Mouse (Mus musculus) myocyte (in vitro differentiated cells): ENCODE results near the gene Ctnnb1. TPM values are rescaled to one million over a fixed set of nuclear protein-coding genes. Genes with fewer than 3 reads are reported as not detected.

ENCODE experiments used
- H3K27me3 ChIP-seq: one replicate; pipeline ENCODE4 v1.6.1; 2011; ENCODE audit not compliant: control insufficient read depth, insufficient read depth, insufficient read length
- H3K36me3 ChIP-seq: one replicate; pipeline ENCODE4 v1.6.1; 2011; ENCODE audit not compliant: control insufficient read depth, insufficient read depth
- H3K4me2 ChIP-seq: one replicate; pipeline ENCODE4 v1.6.1; 2011; ENCODE audit warnings: low read depth, control low read depth
- H3K4me3 ChIP-seq: one replicate; pipeline ENCODE4 v1.5.1; 2011; ENCODE audit warnings: mild to moderate bottlenecking, control low read depth, moderate library complexity
- H3K79me2 ChIP-seq: one replicate; pipeline ENCODE4 v1.6.1; 2011; ENCODE audit not compliant: control insufficient read depth, insufficient read depth
- H3ac ChIP-seq: one replicate; pipeline ENCODE4 v1.6.1; 2011; ENCODE audit not compliant: control insufficient read depth, insufficient read length
- CEBPB ChIP-seq: IDR thresholded peaks from 2 replicates; pipeline ENCODE4 v1.6.1; 2011; ENCODE audit warnings: mild to moderate bottlenecking, moderate library complexity; ENCODE audit not compliant: poor library complexity, insufficient read depth, severe bottlenecking
- E2F4 ChIP-seq: IDR thresholded peaks from one replicate; pipeline ENCODE4 v1.6.1; 2011; ENCODE audit warnings: mild to moderate bottlenecking, control low read depth, moderate library complexity; ENCODE audit not compliant: insufficient read depth
- MAX ChIP-seq: IDR thresholded peaks from one replicate; pipeline ENCODE4 v1.6.1; 2011; ENCODE audit warnings: low read depth, mild to moderate bottlenecking, control low read depth
- MYOD1 ChIP-seq, 3 experiments: IDR thresholded peaks; one replicate each; pipeline ENCODE4 v1.6.1; 2011; ENCODE audit warnings: control low read depth in 2 of 3, low read depth in 2 of 3, mild to moderate bottlenecking in 2 of 3, moderate library complexity in 1 of 3; ENCODE audit not compliant: insufficient read length in 2 of 3, control insufficient read depth in 1 of 3
- MYOG ChIP-seq, 3 experiments: IDR thresholded peaks; one replicate each; pipeline ENCODE4 v1.6.1; 2011; ENCODE audit warnings: control low read depth in 2 of 3, low read depth in 2 of 3, mild to moderate bottlenecking in 2 of 3; ENCODE audit not compliant: insufficient read length in 2 of 3, control insufficient read depth in 1 of 3, insufficient read depth in 1 of 3
- POLR2A ChIP-seq: IDR thresholded peaks from one replicate; pipeline ENCODE4 v1.6.1; 2011; ENCODE audit warnings: low read depth, mild to moderate bottlenecking, control low read depth, moderate library complexity; ENCODE audit not compliant: insufficient read length
- POLR2AphosphoS2 ChIP-seq: IDR thresholded peaks from one replicate; pipeline ENCODE4 v1.6.1; 2011; ENCODE audit warnings: low read depth, control low read depth; ENCODE audit not compliant: insufficient read length
- REST ChIP-seq: IDR thresholded peaks from one replicate; pipeline ENCODE4 v1.6.1; 2011; ENCODE audit warnings: mild to moderate bottlenecking, control low read depth, moderate library complexity; ENCODE audit not compliant: insufficient read depth, insufficient read length
- SRF ChIP-seq: IDR thresholded peaks from one replicate; pipeline ENCODE4 v1.6.1; 2011; ENCODE audit warnings: low read depth; ENCODE audit not compliant: control insufficient read depth, insufficient read length
- TCF12 ChIP-seq: IDR thresholded peaks from one replicate; pipeline ENCODE4 v1.6.1; 2011; ENCODE audit warnings: mild to moderate bottlenecking, control low read depth; ENCODE audit not compliant: poor library complexity, insufficient read depth, severe bottlenecking
- TCF3 ChIP-seq: IDR thresholded peaks from one replicate; pipeline ENCODE4 v1.6.1; 2011; ENCODE audit warnings: low read depth, control low read depth; ENCODE audit not compliant: insufficient read length
- USF1 ChIP-seq: IDR thresholded peaks from one replicate; pipeline ENCODE4 v1.6.1; 2011; ENCODE audit warnings: low read depth, mild to moderate bottlenecking, control low read depth, moderate library complexity
- polyA plus RNA-seq: library from polyadenylated mRNA; unstranded; fragments of >200 nt; fragmentation: generic; extraction: Trizol; gene quantifications from one replicate; pipeline ENCODE4 v1.2.1, GENCODE M21; 2012; ENCODE audit warnings: missing spikeins

Gene Ctnnb1
- 294 TPM for polyA plus RNA-seq

- no peaks in the 10 kb centered on the region for H3K36me3 ChIP-seq
These were observed at the start of gene Ctnnb1 for GRCm38 (mm10) chr9:120929081-120929480. Gene Ctnnb1, plus strand, starts transcription at chr9:120929216.

GRCm38 (mm10) chr9:120880286-120880685 is 48.7 kb upstream of the Ctnnb1 start:
- Histone ChIP-seq H3K27me3 (no peaks in the 10 kb centered on the region), H3K79me2 (no peaks in the 10 kb centered on the region), H3K36me3 (no peaks in the 10 kb centered on the region), H3K4me3 (no peak overlapping the region), H3K4me2 (no peak overlapping the region), H3ac (no peak overlapping the region)
- TF ChIP-seq E2F4 (no peak), POLR2AphosphoS2 (no peak), USF1 (no peak), MYOG (IDR thresholded peaks at IDR 0.05; ENCODE audit: control insufficient read depth in 1 of 3, insufficient read depth in 1 of 3, insufficient read length in 2 of 3, low read depth in 2 of 3) (no peak), SRF (no peak)

More at GRCm38 (mm10) chr9:120929081-120929480, at the start of gene Ctnnb1:
- H3K4me2 ChIP-seq = no peak within 1 kb of the TSS
- H3K27me3 ChIP-seq = no peaks in the 10 kb centered on the region
- peaks cover 4% of the 10 kb centered on the region for H3K79me2 ChIP-seq
- H3ac ChIP-seq = no peak within 1 kb of the TSS
- no peak within 1 kb of the TSS for H3K4me3 ChIP-seq
- TF ChIP-seq TCF12 = no peak
- no peak for TF ChIP-seq MAX
- TF ChIP-seq MYOG (IDR thresholded peaks at IDR 0.05; ENCODE audit: control insufficient read depth in 1 of 3, insufficient read depth in 1 of 3, insufficient read length in 2 of 3, low read depth in 2 of 3) = no peak
- TF ChIP-seq E2F4 = no peak
- TF ChIP-seq POLR2AphosphoS2 = no peak
- TF ChIP-seq SRF = no peak
- no peak for TF ChIP-seq REST
- TF ChIP-seq CEBPB = no peak
- TF ChIP-seq MYOD1 (IDR thresholded peaks at IDR 0.05; ENCODE audit: control insufficient read depth in 1 of 3, insufficient read length in 2 of 3, low read depth in 2 of 3) = no peak
- TF ChIP-seq POLR2A = no peak
- TF ChIP-seq TCF3 = no peak
- no peak for TF ChIP-seq USF1

- no peak overlapping the region for H3ac ChIP-seq
- TF ChIP-seq TCF12 (no peak), E2F4 (no peak)
- H3K4me3 ChIP-seq = no peak overlapping the region
- no peaks in the 10 kb centered on the region for H3K79me2 ChIP-seq
- no peaks in the 10 kb centered on the region for H3K36me3 ChIP-seq
- no peaks in the 10 kb centered on the region for H3K27me3 ChIP-seq
- H3K4me2 ChIP-seq = no peak overlapping the region
These were observed 47.9 kb upstream of the Ctnnb1 start for GRCm38 (mm10) chr9:120881121-120881520.

- H3K4me3 ChIP-seq = no peak overlapping the region
- no peak for TF ChIP-seq TCF12
- TF ChIP-seq POLR2A = no peak
- TF ChIP-seq REST = no peak
- no peak for TF ChIP-seq TCF3
- no peak for TF ChIP-seq USF1
- TF ChIP-seq E2F4 = no peak
- no peak for TF ChIP-seq MYOD1 (IDR thresholded peaks at IDR 0.05; ENCODE audit: control insufficient read depth in 1 of 3, insufficient read length in 2 of 3, low read depth in 2 of 3)
- H3K27me3 ChIP-seq = no peaks in the 10 kb centered on the region
- no peaks in the 10 kb centered on the region for H3K36me3 ChIP-seq
- no peak overlapping the region for H3ac ChIP-seq
- H3K79me2 ChIP-seq = no peaks in the 10 kb centered on the region
- H3K4me2 ChIP-seq = no peak overlapping the region
These were observed 47.2 kb upstream of the Ctnnb1 start for GRCm38 (mm10) chr9:120881839-120882238.

- Histone ChIP-seq H3K79me2 (no peaks in the 10 kb centered on the region), H3K27me3 (no peaks in the 10 kb centered on the region), H3K36me3 (no peaks in the 10 kb centered on the region), H3K4me2 (no peak overlapping the region), H3ac (no peak overlapping the region), H3K4me3 (no peak overlapping the region)
- TF ChIP-seq E2F4 (no peak), MYOD1 (IDR thresholded peaks at IDR 0.05; ENCODE audit: control insufficient read depth in 1 of 3, insufficient read length in 2 of 3, low read depth in 2 of 3) (no peak), SRF (no peak), POLR2AphosphoS2 (no peak), REST (no peak), POLR2A (no peak), CEBPB (no peak), USF1 (no peak), TCF3 (no peak), TCF12 (no peak), MYOG (IDR thresholded peaks at IDR 0.05; ENCODE audit: control insufficient read depth in 1 of 3, insufficient read depth in 1 of 3, insufficient read length in 2 of 3, low read depth in 2 of 3) (no peak), MAX (no peak)
These were observed 44.3 kb upstream of the Ctnnb1 start for GRCm38 (mm10) chr9:120884726-120885125.
